Mouse (Mus musculus): ENCODE measurements around the gene Ciz1. TPM values are rescaled to one million over a fixed set of nuclear protein-coding genes. Genes with fewer than 3 reads are reported as not detected.

Ciz1 gene
- polyA plus RNA-seq, 2 experiments from 2014 or later = 58.7 to 103 TPM

- no peak for ATAC-seq
Observed at GRCm38 (mm10) chr2:32418430-32419151, 66.5 kb downstream of the Ciz1 start.

DNA sequence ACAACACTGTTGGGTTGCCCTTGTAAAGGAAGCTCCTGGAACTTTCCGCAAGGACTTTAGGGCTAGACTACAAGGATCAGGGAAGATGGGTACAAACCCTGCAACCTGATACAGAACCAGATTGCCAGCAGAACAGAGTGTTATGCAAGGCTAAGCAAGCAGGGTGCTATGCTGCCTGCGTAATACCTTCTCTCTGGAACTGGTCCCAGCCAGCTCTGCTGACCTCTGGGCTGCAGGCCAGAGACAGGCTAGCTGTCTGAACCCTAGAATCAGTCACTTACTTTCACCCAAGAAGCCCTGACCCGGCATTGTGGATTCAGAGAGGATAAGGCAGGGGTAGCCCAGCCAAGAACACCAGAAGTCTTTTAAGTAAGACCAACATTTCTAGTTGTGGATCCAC, 67.2 kb downstream of the Ciz1 start:
- no peak for ATAC-seq

DNA sequence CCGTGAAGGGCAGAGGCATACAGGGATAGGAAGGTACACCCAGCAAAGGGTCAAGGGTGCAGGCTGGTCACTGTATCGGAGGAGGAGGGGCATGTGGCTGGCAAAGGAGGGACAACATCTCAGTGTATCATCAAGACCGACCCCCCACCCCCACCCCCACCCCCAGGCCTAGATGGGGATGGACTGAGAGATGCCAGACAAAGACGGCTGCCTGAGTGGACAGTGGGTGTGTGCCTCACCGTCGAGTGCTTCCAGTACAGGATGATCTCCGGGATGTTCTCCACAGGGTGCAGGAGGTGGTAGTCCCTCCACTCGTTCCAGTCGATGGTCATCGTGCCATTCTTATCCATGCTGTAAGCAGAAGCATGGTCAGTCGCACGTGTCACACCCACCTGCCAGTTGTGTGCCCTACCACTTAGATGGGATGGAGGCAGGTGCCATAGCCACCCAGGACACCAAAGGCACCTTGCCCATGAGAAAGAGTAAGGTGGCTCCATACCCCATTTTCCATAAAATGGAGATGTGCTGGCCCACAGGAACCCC, 68.0 kb downstream of the Ciz1 start:
- ATAC-seq = no peak

GRCm38 (mm10) chr2:32420647-32421046, 68.5 kb downstream of the Ciz1 start:
- ATAC-seq = no peak

DNA sequence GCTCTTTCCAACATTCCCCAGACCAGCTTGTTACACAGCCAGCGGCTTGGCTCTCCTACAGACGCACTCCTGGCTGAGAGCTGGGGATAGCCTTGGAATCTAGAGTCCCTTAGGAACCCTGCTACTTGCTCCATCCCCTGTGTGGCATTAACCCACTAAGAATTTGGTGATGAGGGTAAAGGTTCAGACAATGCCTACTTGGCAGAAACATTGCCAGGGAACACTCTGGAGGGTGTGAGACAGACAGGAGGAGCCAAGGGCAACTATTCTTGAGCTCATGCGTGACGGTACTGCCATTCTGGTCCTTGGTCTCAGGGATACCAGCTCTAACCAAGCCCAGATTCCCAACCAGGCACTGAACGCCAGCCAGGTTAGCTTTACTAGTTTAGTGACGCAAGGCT, 69.7 kb downstream of the Ciz1 start:
- no peak for ATAC-seq

DNA sequence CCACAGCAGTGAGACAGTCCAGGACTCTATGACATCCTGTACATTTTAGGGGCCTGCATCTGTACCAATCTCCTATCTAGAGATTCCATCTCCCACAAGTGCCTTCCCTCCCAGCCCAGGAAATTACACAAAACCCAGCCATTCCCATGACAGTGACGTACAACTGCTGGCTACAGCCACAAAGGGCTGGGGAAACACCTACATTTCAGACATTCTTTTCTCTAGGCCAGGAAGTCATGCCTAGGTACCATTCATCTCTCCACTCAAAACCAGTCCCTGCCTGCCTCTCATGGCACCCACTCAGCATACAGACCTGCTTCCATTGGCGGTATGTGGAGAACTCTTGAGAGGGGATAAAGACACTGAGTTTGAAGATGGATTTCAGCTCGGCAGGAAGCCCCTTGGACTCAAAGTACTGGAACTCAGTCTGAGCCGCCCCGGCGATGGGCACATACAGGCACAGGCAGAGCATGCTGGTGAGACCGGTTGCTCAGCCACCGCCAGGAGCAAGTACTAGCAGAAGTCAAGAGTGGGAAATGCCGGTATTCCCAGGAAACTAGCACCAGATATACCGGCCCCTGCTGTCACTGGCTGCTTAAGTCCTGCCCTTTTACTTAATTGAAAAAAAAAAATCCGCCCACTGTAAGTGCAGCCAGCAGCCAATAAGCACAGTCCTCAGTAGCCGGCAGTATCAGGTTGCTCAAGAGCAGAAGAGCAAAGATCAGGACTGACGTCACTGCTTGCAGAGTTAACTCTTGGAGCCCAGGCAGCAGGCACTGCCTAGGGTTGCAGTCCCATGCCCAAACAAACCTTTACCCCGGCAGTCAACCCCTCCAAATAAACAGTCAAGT, 71.6 kb downstream of the Ciz1 start:
- ATAC-seq = peak; percentile 76

DNA sequence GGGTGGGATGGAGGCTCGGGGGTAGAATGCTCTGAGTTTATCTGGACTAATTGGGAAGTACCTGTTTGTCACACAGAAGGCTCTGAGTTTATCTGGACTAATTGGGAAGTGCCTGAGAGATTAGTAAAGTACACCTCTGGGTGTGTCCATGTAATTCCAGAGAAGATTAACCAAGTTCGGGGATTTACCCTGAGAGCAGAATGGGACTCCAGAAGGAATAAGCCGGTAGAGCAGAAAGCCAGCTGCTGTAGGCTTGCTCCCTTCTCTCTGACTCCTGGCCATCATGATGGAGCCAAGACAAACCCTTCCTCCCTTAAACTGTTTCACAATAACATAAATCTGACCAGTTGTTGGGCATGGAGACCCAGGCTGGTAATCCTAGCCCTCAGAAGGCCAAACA, 72.7 kb downstream of the Ciz1 start:
- ATAC-seq = no peak

GRCm38 (mm10) chr2:32425568-32425967, 73.4 kb downstream of the Ciz1 start:
- no peak for ATAC-seq

GRCm38 (mm10) chr2:32426141-32426540, 74.0 kb downstream of the Ciz1 start:
- ATAC-seq = no peak

DNA sequence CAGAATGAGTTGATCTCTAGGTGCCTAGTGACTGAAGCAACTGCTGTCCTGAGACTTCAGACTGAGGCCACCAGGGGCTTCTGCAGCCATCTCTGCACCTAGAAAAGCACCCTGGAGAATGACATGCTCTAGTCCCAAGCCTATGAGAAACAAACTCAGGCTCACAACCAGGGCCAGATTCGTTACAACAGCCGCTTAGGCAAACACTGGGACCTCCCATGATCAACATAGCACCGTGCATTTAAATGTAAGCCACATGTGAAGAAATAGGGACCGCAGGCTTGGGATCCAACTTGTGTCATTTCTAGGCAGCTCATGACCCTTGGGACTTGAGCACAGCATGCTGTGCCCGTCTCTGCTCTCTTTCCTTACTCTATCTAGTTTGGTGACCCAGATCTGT, 75.6 kb downstream of the Ciz1 start:
- no peak for ATAC-seq

DNA sequence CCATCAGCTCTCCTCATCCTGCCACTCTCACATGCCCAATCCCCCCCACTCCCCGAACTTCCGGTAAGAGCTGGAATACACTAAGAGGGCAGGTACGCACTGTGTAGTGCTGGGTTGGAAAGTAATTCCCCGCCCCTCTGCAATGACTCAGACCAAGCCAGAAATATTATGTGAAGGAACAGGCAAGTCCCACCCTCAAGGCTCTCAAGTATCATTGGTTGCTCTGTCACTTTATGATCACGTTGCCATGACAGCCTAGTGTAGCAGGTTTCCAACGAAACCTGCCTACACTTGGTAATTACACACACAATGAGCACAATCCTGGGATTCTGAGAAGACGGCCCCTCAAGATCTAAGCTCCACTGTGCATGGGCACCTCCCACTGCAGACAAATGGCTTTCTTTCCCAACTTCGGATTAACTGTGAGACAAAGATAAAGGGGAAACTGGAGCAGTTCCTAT, 76.2 kb downstream of the Ciz1 start:
- peak; percentile 53 for ATAC-seq

GRCm38 (mm10) chr2:32429215-32429891, 77.2 kb downstream of the Ciz1 start:
- ATAC-seq = no peak

Other genes starting within 250 kb of the Ciz1 start
- 10 to 100 TPM; 31.7 to 32.9 TPM for gene Prrc2b, start 201.2 kb upstream of the Ciz1 start, polyA plus RNA-seq (2017; shearing (Covaris generic))
- gene Pomt1, start 115.7 kb upstream of the Ciz1 start, polyA plus RNA-seq (2017; shearing (Covaris generic)) = 1 to 10 TPM; 6.5 to 7.9 TPM
- gene Uck1, start 92.2 kb upstream of the Ciz1 start, polyA plus RNA-seq (2017; shearing (Covaris generic)) = 10 to 100 TPM; 33.3 to 42.0 TPM
- gene Golga2, start 64.9 kb upstream of the Ciz1 start, polyA plus RNA-seq (2017; shearing (Covaris generic)) = 10 to 100 TPM; 18.1 to 21.3 TPM
- gene Swi5, start 64.3 kb upstream of the Ciz1 start, polyA plus RNA-seq (2017; shearing (Covaris generic)) = 100 to 1,000 TPM; 162 to 183 TPM
- not detected for gene Dnm1, start 1.0 kb downstream of the Ciz1 start, polyA plus RNA-seq (2017; shearing (Covaris generic))
- gene 1110008P14Rik, start 29.6 kb downstream of the Ciz1 start, polyA plus RNA-seq (2017; shearing (Covaris generic)) = 10 to 100 TPM; 46.6 to 52.9 TPM
- gene Lcn2, start 35.9 kb downstream of the Ciz1 start, polyA plus RNA-seq (2017; shearing (Covaris generic)) = not detected
- gene Ptges2, start 43.6 kb downstream of the Ciz1 start, polyA plus RNA-seq (2017; shearing (Covaris generic)) = under 1 TPM; 0.34 to 0.50 TPM
- gene Naif1, start 98.1 kb downstream of the Ciz1 start, polyA plus RNA-seq (2017; shearing (Covaris generic)) = 1 to 10 TPM; 5.5 to 7.1 TPM
- gene Slc25a25, start 99.1 kb downstream of the Ciz1 start, polyA plus RNA-seq (2017; shearing (Covaris generic)) = 1 to 10 TPM; 4.7 to 6.7 TPM
- 10 to 100 TPM; 50.6 to 55.5 TPM for gene Fam102a, start 183.0 kb downstream of the Ciz1 start, polyA plus RNA-seq (2017; shearing (Covaris generic))
- 100 to 1,000 TPM; 131 to 166 TPM for gene Dpm2, start 218.5 kb downstream of the Ciz1 start, polyA plus RNA-seq (2017; shearing (Covaris generic))
- gene Pip5kl1, start 222.5 kb downstream of the Ciz1 start, polyA plus RNA-seq (2017; shearing (Covaris generic)) = not detected
- gene 9430097D07Rik, start 223.4 kb downstream of the Ciz1 start, polyA plus RNA-seq (2017; shearing (Covaris generic)) = not detected
- gene St6galnac4, start 234.8 kb downstream of the Ciz1 start, polyA plus RNA-seq (2017; shearing (Covaris generic)) = 10 to 100 TPM; 25.2 to 38.6 TPM
- gene St6galnac6, start 247.4 kb downstream of the Ciz1 start, polyA plus RNA-seq (2017; shearing (Covaris generic)) = 1 to 10 TPM; 3.1 to 4.7 TPM

Measured in CD4-positive, CD25-positive, alpha-beta regulatory T cell, adult 4 months (primary cell).